Mouse (Mus musculus): ENCODE results near the gene Gm4303.
"Not testable (repeated sequence)": the region's sequence is repeated elsewhere in the genome, so short reads cannot be mapped to it uniquely, and the experiment has no call there.

DNA sequence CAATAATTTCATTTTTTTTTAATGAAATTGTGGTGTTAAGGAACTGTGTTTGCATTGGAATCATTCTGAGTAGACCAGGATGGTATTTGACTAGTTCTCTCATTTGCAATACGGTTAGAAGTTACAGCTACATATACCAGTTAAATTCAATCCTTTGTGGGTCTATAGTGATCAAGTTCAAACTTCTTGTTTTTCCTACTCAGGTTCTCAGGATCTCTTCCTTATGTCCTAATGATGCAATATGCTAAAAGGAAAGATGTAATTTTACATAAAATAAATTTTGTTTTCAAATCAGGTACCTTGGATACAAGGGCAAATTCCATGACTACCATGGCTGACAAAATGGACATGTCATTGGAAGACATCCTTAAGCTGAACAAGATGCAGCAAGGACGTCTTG, 10.4 kb upstream of the Gm4303 start, which contains the start of gene Gm4301:
- not testable (repeated sequence) for TF ChIP-seq CTCF (conservative IDR thresholded peaks at IDR 0.05; ENCODE audit: insufficient read depth, insufficient read length, low read depth, low read length); POLR2A (IDR thresholded peaks at IDR 0.05; ENCODE audit: low read depth, low read length)
